Mouse (Mus musculus): Measurements from ENCODE around the gene Elk3.

The Elk3 gene

GRCm38 (mm10) chr10:93335001-93335400, 24.1 kb upstream of the Elk3 start:
- in situ Hi-C loops (cut with MboI; ENCODE audit: low pct_unique_long_range_greater_than_20kb in 1 of 2, low sequenced_read_pairs in 2 of 2, unreplicated experiment in 1 of 2) = no loop called here

- in situ Hi-C loops (cut with MboI; ENCODE audit: low pct_unique_long_range_greater_than_20kb in 1 of 2, low sequenced_read_pairs in 2 of 2, unreplicated experiment in 1 of 2) = no loop called here
These were observed 22.3 kb upstream of the Elk3 start for GRCm38 (mm10) chr10:93333239-93333638.

GRCm38 (mm10) chr10:93332261-93332809, 21.4 kb upstream of the Elk3 start:
- in situ Hi-C loops (cut with MboI; ENCODE audit: low pct_unique_long_range_greater_than_20kb in 1 of 2, low sequenced_read_pairs in 2 of 2, unreplicated experiment in 1 of 2) = no loop called here

GRCm38 (mm10) chr10:93331543-93331942, 20.6 kb upstream of the Elk3 start:
- in situ Hi-C loops (cut with MboI; ENCODE audit: low pct_unique_long_range_greater_than_20kb in 1 of 2, low sequenced_read_pairs in 2 of 2, unreplicated experiment in 1 of 2) = no loop called here

- in situ Hi-C loops (cut with MboI; ENCODE audit: low pct_unique_long_range_greater_than_20kb in 1 of 2, low sequenced_read_pairs in 2 of 2, unreplicated experiment in 1 of 2) = no loop called here
These were observed 17.4 kb upstream of the Elk3 start for GRCm38 (mm10) chr10:93328321-93328720.

- in situ Hi-C loops (cut with MboI; ENCODE audit: low pct_unique_long_range_greater_than_20kb in 1 of 2, low sequenced_read_pairs in 2 of 2, unreplicated experiment in 1 of 2) = no loop called here
These were observed 16.3 kb upstream of the Elk3 start for GRCm38 (mm10) chr10:93327187-93327586.

GRCm38 (mm10) chr10:93326741-93327100, 15.8 kb upstream of the Elk3 start:
- in situ Hi-C loops (cut with MboI; ENCODE audit: low pct_unique_long_range_greater_than_20kb in 1 of 2, low sequenced_read_pairs in 2 of 2, unreplicated experiment in 1 of 2) = no loop called here

GRCm38 (mm10) chr10:93325804-93326740, 15.1 kb upstream of the Elk3 start:
- in situ Hi-C loops (cut with MboI; ENCODE audit: low pct_unique_long_range_greater_than_20kb in 1 of 2, low sequenced_read_pairs in 2 of 2, unreplicated experiment in 1 of 2) = no loop called here

- in situ Hi-C loops (cut with MboI; ENCODE audit: low pct_unique_long_range_greater_than_20kb in 1 of 2, low sequenced_read_pairs in 2 of 2, unreplicated experiment in 1 of 2) = no loop called here
These were observed 14.4 kb upstream of the Elk3 start for GRCm38 (mm10) chr10:93325369-93325768.

- in situ Hi-C loops (cut with MboI; ENCODE audit: low pct_unique_long_range_greater_than_20kb in 1 of 2, low sequenced_read_pairs in 2 of 2, unreplicated experiment in 1 of 2) = no loop called here
These were observed 13.5 kb upstream of the Elk3 start for GRCm38 (mm10) chr10:93324438-93324837.

- in situ Hi-C loops (cut with MboI; ENCODE audit: low pct_unique_long_range_greater_than_20kb in 1 of 2, low sequenced_read_pairs in 2 of 2, unreplicated experiment in 1 of 2) = no loop called here
These were observed 12.7 kb upstream of the Elk3 start for GRCm38 (mm10) chr10:93323659-93324058.

GRCm38 (mm10) chr10:93321763-93322162, 10.8 kb upstream of the Elk3 start:
- in situ Hi-C loops (cut with MboI; ENCODE audit: low pct_unique_long_range_greater_than_20kb in 1 of 2, low sequenced_read_pairs in 2 of 2, unreplicated experiment in 1 of 2) = no loop called here

GRCm38 (mm10) chr10:93320148-93320547, 9.2 kb upstream of the Elk3 start:
- in situ Hi-C loops (cut with MboI; ENCODE audit: low pct_unique_long_range_greater_than_20kb in 1 of 2, low sequenced_read_pairs in 2 of 2, unreplicated experiment in 1 of 2) = no loop called here

- in situ Hi-C loops (cut with MboI; ENCODE audit: low pct_unique_long_range_greater_than_20kb in 1 of 2, low sequenced_read_pairs in 2 of 2, unreplicated experiment in 1 of 2) = no loop called here
These were observed 8.7 kb upstream of the Elk3 start for GRCm38 (mm10) chr10:93319526-93320063.

GRCm38 (mm10) chr10:93316909-93317308, 6.0 kb upstream of the Elk3 start:
- in situ Hi-C loops (cut with MboI; ENCODE audit: low pct_unique_long_range_greater_than_20kb in 1 of 2, low sequenced_read_pairs in 2 of 2, unreplicated experiment in 1 of 2) = no loop called here

GRCm38 (mm10) chr10:93311576-93311975, 641 bp upstream of the Elk3 start:
- in situ Hi-C loops (cut with MboI; ENCODE audit: low pct_unique_long_range_greater_than_20kb in 1 of 2, low sequenced_read_pairs in 2 of 2, unreplicated experiment in 1 of 2) = no loop called here

- in situ Hi-C loops (cut with MboI; ENCODE audit: low pct_unique_long_range_greater_than_20kb in 1 of 2, low sequenced_read_pairs in 2 of 2, unreplicated experiment in 1 of 2) = no loop called here
These were observed 857 bp downstream of the Elk3 start for GRCm38 (mm10) chr10:93309934-93310621.

GRCm38 (mm10) chr10:93309131-93309933, 1.6 kb downstream of the Elk3 start:
- in situ Hi-C loops (cut with MboI; ENCODE audit: low pct_unique_long_range_greater_than_20kb in 1 of 2, low sequenced_read_pairs in 2 of 2, unreplicated experiment in 1 of 2) = no loop called here

Measured in mouse embryonic stem cell (cell line).